Mouse (Mus musculus) lung, postnatal 0 days (tissue): Measurements from ENCODE around the gene Olfr690. TPM values are rescaled to one million over a fixed set of nuclear protein-coding genes. Genes with fewer than 3 reads are reported as not detected.

Experiments used
- ATAC-seq: fragments of 200-750 bp; cut with Nextera tagmentation; 2 replicates; pipeline ENCODE4 v1.8.0; 2017; ENCODE audit warnings: moderate library complexity
- DNase-seq: peaks from one replicate; pipeline ENCODE4 v3.0.0-alpha.2; 2016; ENCODE audit warnings: low spot score
- H3K27ac ChIP-seq: fragments of 300-500 bp; sonication (generic); 2 replicates; pipeline ENCODE4 v1.5.1; 2014; ENCODE audit warnings: antibody characterized with exemption, mild to moderate bottlenecking, low read length, mixed read lengths
- H3K27me3 ChIP-seq: fragments of 300-500 bp; sonication (generic); replicated peaks from 2 replicates; pipeline ENCODE4 v1.6.1; 2014; ENCODE audit warnings: low read length, mixed read lengths; ENCODE audit not compliant: insufficient read depth
- H3K36me3 ChIP-seq: fragments of 300-500 bp; sonication (generic); 2 replicates; pipeline ENCODE4 v1.6.1; 2014; ENCODE audit warnings: low read length, mixed read lengths; ENCODE audit not compliant: insufficient read depth
- H3K4me1 ChIP-seq: fragments of 300-500 bp; sonication (generic); 2 replicates; pipeline ENCODE4 v1.6.1; 2014; ENCODE audit warnings: antibody characterized with exemption, low read depth, low read length, mixed read lengths; ENCODE audit not compliant: insufficient read depth
- H3K4me2 ChIP-seq: fragments of 300-500 bp; sonication (generic); replicated peaks from 2 replicates; pipeline ENCODE4 v1.6.1; 2014; ENCODE audit warnings: low read depth, mild to moderate bottlenecking, low read length, moderate library complexity, mixed read lengths
- H3K4me3 ChIP-seq: fragments of 300-500 bp; sonication (generic); 2 replicates; pipeline ENCODE4 v1.5.1; 2014; ENCODE audit warnings: low read depth, low read length
- H3K9ac ChIP-seq: fragments of 300-500 bp; sonication (generic); replicated peaks from 2 replicates; pipeline ENCODE4 v1.6.1; 2014; ENCODE audit warnings: low read depth, mild to moderate bottlenecking
- H3K9me3 ChIP-seq: fragments of 300-500 bp; sonication (generic); 2 replicates; pipeline ENCODE4 v1.6.1; 2016; ENCODE audit warnings: low read length, mixed read lengths
- CTCF ChIP-seq: IDR thresholded peaks from 2 replicates; pipeline ENCODE4 v1.5.1; 2016; ENCODE audit warnings: antibody characterized with exemption, mild to moderate bottlenecking
- EP300 ChIP-seq: IDR thresholded peaks from 2 replicates; pipeline ENCODE4 v1.6.1; 2016; ENCODE audit warnings: antibody characterized with exemption, mild to moderate bottlenecking, control low read depth
- WGBS: fragments of 180-500 bp; shearing (Covaris S2); extraction: QIAGEN DNeasy Blood & Tissue Kit; methylation state at CpG from one replicate; pipeline ENCODE4 v1.1.7; 2014; 5-methylcytosine and 5-hydroxymethylcytosine counted together
- polyA plus RNA-seq: library from polyadenylated mRNA; unstranded; fragments of >200 nt; fragmentation: Nextera tagmentation; extraction: Ambion mirVana; gene quantifications from 2 replicates; pipeline ENCODE4 v1.2.1, GENCODE M21; 2015

The Olfr690 gene
- polyA plus RNA-seq, 1 experiment from 2014 or later, result not detected

DNA sequence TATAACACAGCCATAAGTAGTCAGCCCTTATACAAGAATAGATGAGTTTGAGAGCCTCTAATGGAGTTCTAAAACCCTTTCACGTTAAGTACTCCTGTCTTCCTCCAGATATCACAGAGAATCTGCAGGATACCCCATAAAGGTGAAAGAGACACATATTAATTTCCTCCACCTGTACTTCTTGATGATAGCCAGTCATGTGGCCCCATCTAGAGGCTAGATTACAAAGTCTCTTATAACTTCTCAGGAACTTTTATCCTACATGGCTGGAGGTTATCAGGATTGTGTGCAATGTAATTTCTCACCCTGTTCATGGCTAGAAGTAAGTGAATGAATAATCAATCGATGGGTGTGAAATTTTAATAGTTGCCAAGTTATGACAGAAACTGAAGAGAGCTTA is 8.6 kb downstream of the Olfr690 start:
- Histone ChIP-seq H3K36me3 (no peaks in the 10 kb centered on the region), H3K4me3 (no peak overlapping the region), H3K4me2 (no peak overlapping the region), H3K9me3 (no peaks in the 10 kb centered on the region), H3K27me3 (no peaks in the 10 kb centered on the region), H3K4me1 (no peaks in the 10 kb centered on the region), H3K27ac (no peak overlapping the region), H3K9ac (no peak overlapping the region)
- WGBS, result 61% methylated on average over 2 of the region's 2 CpGs
- no peak for TF ChIP-seq CTCF
- no peak for TF ChIP-seq EP300
- no peak for DNase-seq
- ATAC-seq, result no peak

DNA sequence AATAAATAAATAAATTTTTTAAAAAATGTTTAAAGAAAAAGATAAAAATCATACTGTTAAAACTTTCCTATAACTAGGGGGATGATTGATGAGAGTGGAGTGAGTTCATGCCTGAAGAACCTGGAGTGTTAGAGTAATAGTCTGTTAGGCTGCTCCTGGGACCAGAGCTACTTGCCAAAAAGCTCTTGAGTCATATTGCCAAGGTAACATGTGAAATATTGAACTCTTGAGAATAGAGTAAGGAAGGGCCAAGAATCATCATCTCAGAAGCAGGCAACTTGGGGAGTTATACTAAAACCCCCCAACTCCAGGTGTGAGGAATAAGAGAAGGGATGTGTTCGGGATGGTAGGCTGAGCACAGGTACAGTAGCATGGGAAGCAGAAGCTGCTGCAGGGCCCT is 23.0 kb downstream of the Olfr690 start, which contains the start of gene Olfr689:
Gene Olfr689, plus strand, starts transcription at position 301 of the 400 bp plus-strand sequence.
- H3K4me2 ChIP-seq, result no peak within 1 kb of the TSS

DNA sequence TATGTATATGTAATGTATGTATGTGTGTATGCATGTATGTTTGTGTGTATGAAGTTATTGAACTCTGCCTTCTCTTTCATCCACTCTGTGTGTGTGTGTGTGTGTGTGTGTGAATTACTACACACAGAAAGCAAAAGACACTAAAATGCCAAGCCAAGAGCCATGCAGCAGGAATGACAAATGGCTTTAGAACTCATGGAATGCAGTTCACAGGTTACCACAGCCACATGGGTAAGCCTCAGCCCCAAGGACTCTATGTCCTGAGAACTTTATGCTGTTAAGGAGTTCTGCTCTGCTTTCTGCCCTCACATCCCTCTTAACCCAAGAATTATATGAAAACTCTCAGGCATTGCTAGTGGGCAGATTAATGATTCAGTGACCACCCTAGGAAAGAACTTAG is 43.9 kb downstream of the Olfr690 start:
- no peak for ATAC-seq
- H3K4me2 ChIP-seq, result no peak overlapping the region
- H3K9me3 ChIP-seq, result no peaks in the 10 kb centered on the region
- no peaks in the 10 kb centered on the region for H3K36me3 ChIP-seq
- no peaks in the 10 kb centered on the region for H3K27me3 ChIP-seq
- no peak overlapping the region for H3K4me3 ChIP-seq
- H3K27ac ChIP-seq, result no peak overlapping the region
- DNase-seq, result no peak
- TF ChIP-seq EP300 (no peak), CTCF (no peak)
- H3K9ac ChIP-seq, result no peak overlapping the region
- H3K4me1 ChIP-seq, result no peaks in the 10 kb centered on the region

More for the DNA sequence above, 23.0 kb downstream of the Olfr690 start, which contains the start of gene Olfr689:
- TF ChIP-seq CTCF (no peak), EP300 (no peak)
- Histone ChIP-seq H3K27me3 (no peaks in the 10 kb centered on the region), H3K36me3 (no peaks in the 10 kb centered on the region), H3K4me1 (no peaks in the 10 kb centered on the region), H3K4me3 (no peak within 1 kb of the TSS), H3K9ac (no peak within 1 kb of the TSS), H3K9me3 (no peaks in the 10 kb centered on the region), H3K27ac (no peak within 1 kb of the TSS)
- DNase-seq, result no peak
- no peak for ATAC-seq
- 69% methylated on average over 1 of the region's 1 CpGs for WGBS

DNA sequence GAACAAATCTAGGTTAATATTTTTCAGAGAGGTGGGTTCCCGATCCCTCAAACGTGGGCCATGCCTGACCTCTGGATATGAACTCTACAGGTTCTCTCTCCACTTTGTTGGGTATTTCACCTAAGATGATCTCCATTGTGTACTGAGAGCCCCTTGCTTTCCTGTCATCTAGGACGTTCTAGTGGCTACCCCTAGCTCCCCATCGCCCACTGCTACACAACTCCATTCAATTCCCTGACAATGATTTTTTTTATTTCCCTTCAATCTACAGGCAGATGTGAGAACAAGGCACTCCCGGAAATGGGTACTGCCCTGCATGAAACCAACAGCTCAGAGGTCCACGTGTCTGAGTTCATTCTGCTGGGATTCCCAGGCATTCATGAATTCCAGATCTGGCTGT is 46.1 kb downstream of the Olfr690 start, which contains the start of gene Olfr688:
Gene Olfr688, plus strand, starts transcription at position 301 of the 400 bp plus-strand sequence.
- no peaks in the 10 kb centered on the region for H3K27me3 ChIP-seq

More for the DNA sequence above, 46.1 kb downstream of the Olfr690 start, which contains the start of gene Olfr688:
- no peak within 1 kb of the TSS for H3K27ac ChIP-seq
- H3K4me2 ChIP-seq, result no peak within 1 kb of the TSS
- no peak within 1 kb of the TSS for H3K4me3 ChIP-seq
- DNase-seq (no peak), ATAC-seq (no peak)
- no peak within 1 kb of the TSS for H3K9ac ChIP-seq
- no peaks in the 10 kb centered on the region for H3K36me3 ChIP-seq
- TF ChIP-seq CTCF (no peak), EP300 (no peak)
- H3K9me3 ChIP-seq, result no peaks in the 10 kb centered on the region
- H3K4me1 ChIP-seq, result no peaks in the 10 kb centered on the region
- WGBS, result 74% methylated on average over 6 of the region's 6 CpGs

Other genes with a start within 250 kb of the Olfr690 start
- gene Olfr680-ps1, start 241.3 kb downstream of the Olfr690 start, polyA plus RNA-seq, result not detected in 2 replicates
- gene Olfr681, start 217.3 kb downstream of the Olfr690 start, polyA plus RNA-seq, result not detected in 2 replicates
- not detected in 2 replicates for gene Olfr683, start 187.1 kb downstream of the Olfr690 start, polyA plus RNA-seq
- gene Olfr684, start 170.5 kb downstream of the Olfr690 start, polyA plus RNA-seq, result not detected in 2 replicates
- gene Olfr685, start 148.1 kb downstream of the Olfr690 start, polyA plus RNA-seq, result not detected in 2 replicates
- not detected in 2 replicates for gene Olfr686, start 126.6 kb downstream of the Olfr690 start, polyA plus RNA-seq
- gene Olfr688, start 46.0 kb downstream of the Olfr690 start, polyA plus RNA-seq, result not detected in 2 replicates
- gene Olfr689, start 22.9 kb downstream of the Olfr690 start, polyA plus RNA-seq, result not detected in 2 replicates
- not detected in 2 replicates for gene Olfr691, start 8.2 kb upstream of the Olfr690 start, polyA plus RNA-seq
- not detected in 2 replicates for gene Olfr692, start 34.1 kb upstream of the Olfr690 start, polyA plus RNA-seq
- gene Gm5901, start 40.9 kb upstream of the Olfr690 start, polyA plus RNA-seq, result not detected in 2 replicates
- 25.1 and 26.0 TPM in 2 replicates for gene Fam160a2, start 66.0 kb upstream of the Olfr690 start, polyA plus RNA-seq
- 0.11 TPM in 1 of 2 replicates, not detected in the other for gene Cnga4, start 70.5 kb upstream of the Olfr690 start, polyA plus RNA-seq
- 0.06 and 0.12 TPM in 2 replicates for gene Cckbr, start 91.6 kb upstream of the Olfr690 start, polyA plus RNA-seq
- gene Cavin3, start 148.2 kb upstream of the Olfr690 start, polyA plus RNA-seq, result 162 and 168 TPM in 2 replicates
- 57.1 and 57.5 TPM in 2 replicates for gene Smpd1, start 220.3 kb upstream of the Olfr690 start, polyA plus RNA-seq
- 71.2 and 77.6 TPM in 2 replicates for gene Apbb1, start 247.5 kb upstream of the Olfr690 start, polyA plus RNA-seq